Mouse (Mus musculus) neutrophil, adult 5-6 weeks (primary cell): ENCODE measurements around the gene Wasf1. TPM values are rescaled to one million over a fixed set of nuclear protein-coding genes. Genes with fewer than 3 reads are reported as not detected.

ENCODE experiments used
- ATAC-seq: fragments of 151-379, 151-347 bp; 2 replicates; pipeline ENCODE4 v1.8.0; 2017; ENCODE audit warnings: mild to moderate bottlenecking, moderate TSS enrichment; ENCODE audit not compliant: insufficient number of reproducible peaks, poor library complexity, low FRiP score, severe bottlenecking; ENCODE audit errors: extremely low read depth
- total RNA-seq: library from RNA; stranded (forward); fragments of 200-1000 nt; gene quantifications from 2 replicates; pipeline ENCODE4 v1.2.3, GENCODE M21; 2017

The Wasf1 gene
- total RNA-seq, 1 experiment from 2014 or later = not detected

GRCm38 (mm10) chr10:40885432-40885831 is 2.2 kb downstream of the Wasf1 start:
- no peak for ATAC-seq

DNA sequence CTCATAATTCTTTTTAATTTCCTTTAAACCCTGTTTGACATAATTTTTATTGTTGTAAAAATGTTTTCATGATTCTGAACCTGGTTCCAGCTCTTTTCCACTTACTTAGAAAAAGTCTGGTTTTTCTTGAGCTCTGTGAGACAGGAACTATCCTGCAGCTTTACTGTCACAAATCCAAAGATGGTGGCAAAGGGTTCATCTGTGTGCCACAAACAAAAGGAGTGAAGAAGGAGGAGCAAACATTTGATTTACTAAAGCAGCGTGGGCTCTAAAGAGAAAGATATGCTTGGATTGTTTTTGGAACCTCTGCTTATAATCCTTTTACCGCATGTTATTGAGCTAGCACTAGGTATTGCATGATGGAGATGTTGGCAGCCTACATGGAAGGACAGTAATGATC is 4.0 kb downstream of the Wasf1 start:
- no peak for ATAC-seq

DNA sequence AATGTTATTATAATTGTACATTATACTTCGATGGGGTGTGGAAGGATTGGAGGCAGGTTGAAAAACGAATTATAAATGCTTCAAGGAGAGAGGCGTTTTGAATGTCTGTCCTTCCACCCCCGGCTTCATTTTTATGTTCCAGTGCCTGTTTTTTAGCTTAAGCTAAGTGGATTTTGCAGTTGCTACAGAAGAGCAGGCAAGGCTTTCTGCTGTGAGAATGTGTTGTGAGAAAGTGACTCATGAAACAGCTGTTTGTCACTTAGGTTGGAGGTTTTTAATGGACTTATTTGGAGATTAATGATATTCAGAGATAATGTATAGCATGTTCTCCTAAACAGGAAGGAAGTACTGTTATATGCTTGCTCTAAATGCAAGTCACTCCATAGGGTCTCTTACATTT is 5.9 kb downstream of the Wasf1 start:
- ATAC-seq = no peak

GRCm38 (mm10) chr10:40895765-40896164 is 12.5 kb downstream of the Wasf1 start:
- ATAC-seq = no peak

- no peak for ATAC-seq
Observed at GRCm38 (mm10) chr10:40896656-40897055, 13.4 kb downstream of the Wasf1 start.

GRCm38 (mm10) chr10:40901786-40902185 is 18.5 kb downstream of the Wasf1 start:
- no peak for ATAC-seq

- ATAC-seq = no peak
Observed at GRCm38 (mm10) chr10:40906131-40906530, 22.9 kb downstream of the Wasf1 start.

- no peak for ATAC-seq
Observed at GRCm38 (mm10) chr10:40906802-40907201, 23.5 kb downstream of the Wasf1 start.

DNA sequence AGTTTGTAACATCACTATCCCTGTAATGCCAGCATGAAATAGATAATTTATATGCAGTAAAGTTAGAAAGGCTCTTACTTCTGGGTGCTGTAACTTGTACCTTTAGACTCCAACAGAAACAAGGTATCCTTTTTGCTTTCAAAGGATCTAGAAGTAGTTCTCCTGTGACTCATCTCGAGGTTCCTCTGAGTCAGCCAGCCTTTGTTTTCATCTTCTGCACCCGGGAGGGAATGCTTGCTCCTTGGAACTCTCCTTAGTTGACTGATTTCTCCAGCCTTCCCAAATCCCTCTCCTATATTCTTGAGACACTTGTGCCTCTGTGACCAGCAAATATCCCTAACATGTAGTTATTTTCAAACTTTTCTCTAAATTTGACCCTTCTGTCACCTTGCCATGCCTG is 25.3 kb downstream of the Wasf1 start:
- no peak for ATAC-seq

- ATAC-seq = no peak
Observed at GRCm38 (mm10) chr10:40910811-40911210, 27.5 kb downstream of the Wasf1 start.

DNA sequence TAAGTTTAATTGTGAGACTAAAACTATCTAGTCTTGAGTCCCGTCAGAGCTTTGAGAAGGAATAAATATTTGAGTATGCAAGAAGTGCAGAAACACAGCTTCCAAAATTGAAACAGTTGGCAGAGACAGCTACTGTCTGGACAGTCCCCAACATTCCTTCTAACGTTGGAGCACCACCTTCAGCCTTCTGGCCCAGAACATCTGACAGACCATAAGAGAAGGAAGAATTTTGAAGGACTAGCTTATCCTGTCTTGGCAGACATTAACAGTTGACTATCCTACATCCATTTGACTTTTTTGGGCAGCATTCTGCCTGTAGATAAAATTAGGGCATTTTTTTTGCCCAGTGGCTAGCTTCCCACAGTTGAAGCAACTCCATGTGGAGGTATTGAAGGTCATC is 32.0 kb downstream of the Wasf1 start:
- ATAC-seq = no peak

GRCm38 (mm10) chr10:40918669-40919440 is 35.6 kb downstream of the Wasf1 start:
- ATAC-seq = no peak

- no peak for ATAC-seq
Observed at GRCm38 (mm10) chr10:40919464-40919863, 36.2 kb downstream of the Wasf1 start.

GRCm38 (mm10) chr10:40932995-40933394 is 49.7 kb downstream of the Wasf1 start:
- no peak for ATAC-seq

DNA sequence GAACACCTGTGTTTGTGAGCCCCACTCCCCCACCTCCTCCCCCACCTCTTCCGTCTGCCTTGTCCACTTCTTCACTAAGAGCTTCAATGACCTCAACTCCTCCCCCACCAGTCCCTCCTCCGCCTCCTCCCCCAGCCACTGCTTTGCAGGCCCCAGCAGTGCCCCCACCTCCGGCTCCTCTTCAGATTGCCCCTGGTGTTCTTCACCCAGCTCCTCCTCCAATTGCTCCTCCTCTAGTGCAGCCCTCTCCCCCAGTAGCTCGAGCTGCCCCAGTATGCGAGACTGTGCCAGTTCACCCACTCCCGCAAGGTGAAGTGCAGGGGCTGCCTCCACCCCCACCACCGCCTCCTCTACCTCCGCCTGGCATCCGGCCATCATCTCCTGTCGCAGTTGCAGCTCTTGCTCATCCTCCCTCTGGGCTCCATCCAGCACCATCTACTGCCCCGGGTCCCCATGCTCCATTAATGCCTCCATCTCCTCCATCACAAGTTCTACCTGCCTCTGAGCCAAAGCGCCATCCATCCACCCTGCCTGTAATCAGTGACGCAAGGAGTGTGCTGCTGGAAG is 53.0 kb downstream of the Wasf1 start:
- no peak for ATAC-seq

DNA sequence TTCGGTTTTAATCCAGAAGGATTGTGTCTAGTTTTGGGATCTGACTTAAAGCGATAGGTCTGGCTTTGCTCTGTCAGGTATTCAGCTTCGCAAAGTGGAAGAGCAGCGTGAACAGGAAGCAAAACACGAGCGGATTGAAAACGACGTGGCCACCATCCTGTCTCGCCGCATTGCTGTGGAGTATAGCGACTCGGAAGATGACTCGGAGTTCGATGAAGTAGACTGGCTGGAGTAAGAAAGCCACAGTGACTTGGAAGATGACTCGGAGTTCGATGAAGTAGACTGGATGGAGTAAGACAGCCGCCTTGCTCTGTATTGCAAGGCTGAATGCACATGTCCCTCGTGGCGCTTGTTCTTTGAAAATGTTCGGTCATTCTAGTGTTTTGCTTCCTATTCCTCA is 54.3 kb downstream of the Wasf1 start:
- ATAC-seq = no peak

DNA sequence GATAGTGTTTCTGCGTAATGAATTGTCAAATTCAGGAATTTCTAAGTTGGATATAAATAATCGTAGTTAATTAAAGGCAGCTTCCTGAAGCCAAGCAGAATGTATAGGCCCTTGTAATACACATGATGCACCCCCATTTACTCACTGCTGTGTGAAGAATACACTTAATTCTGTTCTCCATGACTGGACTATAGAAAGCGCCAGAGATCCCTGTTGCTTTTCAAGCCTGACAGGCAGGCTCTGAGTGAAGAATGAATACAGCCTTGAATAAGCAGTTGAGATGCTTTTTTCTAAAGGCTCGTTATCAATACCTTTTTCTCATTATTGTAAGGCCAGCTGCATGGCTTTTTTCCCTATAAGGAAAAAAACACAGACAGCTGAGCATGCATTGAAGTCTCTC is 59.4 kb downstream of the Wasf1 start:
- ATAC-seq = no peak

GRCm38 (mm10) chr10:40950176-40950575 is 66.9 kb downstream of the Wasf1 start:
- ATAC-seq = no peak

DNA sequence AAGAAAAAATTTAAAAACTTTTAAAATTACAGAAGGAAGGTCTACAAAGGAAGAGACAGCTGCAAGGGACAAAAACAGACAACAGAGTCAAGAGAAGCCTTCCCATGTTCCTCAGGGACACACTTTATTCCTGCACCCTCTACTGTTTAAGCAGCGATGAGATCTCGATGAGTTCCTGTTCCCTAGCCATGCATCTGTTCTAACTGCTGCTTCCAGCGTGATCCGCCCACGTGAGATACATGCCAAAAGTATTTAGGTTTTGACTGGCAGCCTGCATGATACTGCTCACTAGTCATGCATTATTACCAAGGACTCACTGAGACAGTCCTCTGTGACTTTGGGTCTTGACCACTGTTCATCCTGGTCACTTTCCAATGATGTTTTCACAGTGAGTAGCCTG is 72.9 kb downstream of the Wasf1 start:
- no peak for ATAC-seq

DNA sequence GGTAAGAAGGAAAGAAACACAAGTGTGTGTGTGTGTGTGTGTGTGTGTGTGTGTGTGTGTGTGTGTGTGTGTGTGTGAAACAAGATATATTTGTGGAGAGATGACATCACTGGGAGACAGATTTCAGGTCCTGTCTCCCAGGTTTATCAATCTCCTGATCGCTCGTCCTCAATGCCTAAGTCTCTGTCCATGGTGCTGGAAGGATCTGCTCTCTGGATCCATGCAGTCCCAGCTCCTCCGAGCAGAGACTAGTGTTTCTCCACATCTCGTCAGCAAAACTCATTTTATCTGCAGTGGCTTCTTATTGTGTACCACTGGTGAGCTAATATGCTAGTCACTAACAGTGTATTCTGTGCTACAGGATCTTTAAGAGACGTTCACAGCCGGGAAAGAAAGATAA is 78.1 kb downstream of the Wasf1 start:
- no peak for ATAC-seq

DNA sequence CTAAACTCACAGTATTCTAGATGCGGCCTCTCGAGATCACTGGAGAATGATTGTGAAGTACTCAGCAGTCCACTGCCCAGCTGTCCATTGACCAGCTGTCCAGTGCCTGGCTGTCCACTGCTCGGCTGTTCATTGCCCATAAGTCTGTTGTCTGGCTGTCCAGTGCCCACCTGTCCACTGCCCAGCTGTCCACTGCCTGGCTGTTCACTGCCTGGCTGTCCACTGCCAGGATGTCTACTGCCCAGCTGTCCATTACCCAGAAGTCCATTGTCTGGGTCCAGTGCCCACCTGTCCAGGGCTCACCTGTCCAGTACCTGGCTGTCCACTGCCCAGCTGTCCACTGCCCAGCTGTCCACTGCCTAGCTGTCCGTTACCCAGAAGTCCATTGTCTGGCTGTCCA is 78.7 kb downstream of the Wasf1 start:
- ATAC-seq = no peak
